Comparison of ENCODE assay signal across 27 mouse cellular contexts in genomic region chr17:29375871-29376270, GRCm38 (mm10). TPM values are rescaled to one million over a fixed set of nuclear protein-coding genes. Genes with fewer than 3 reads are reported as not detected.
A peak's percentile ranks its signal among the peaks of the same experiment; 100 is the strongest.
DNase-seq lines count a peak whose midpoint lies in the region; ATAC-seq and TF ChIP-seq lines count a peak whose summit lies in the region.
"Had no signal": no experiment of that assay in that cellular context is flagged by ENCODE, and none has a peak within 500 bp of the region (broad histone marks: within the 10 kb centered on the region; RNA-seq: fewer than 3 reads in every experiment).

No protein-coding gene starts in this region.

- H3K9ac ChIP-seq in embryonic facial prominence, embryonic 15.5 days, result no peak overlapping the region
- no peak overlapping the region for H3K9ac ChIP-seq in stomach, postnatal 0 days (ENCODE audit: low read length)
- H3K9ac ChIP-seq: embryonic facial prominence, embryonic 13.5 days; forebrain, embryonic 13.5 days; hindbrain, embryonic 13.5 days had no signal

- DNase-seq in embryonic facial prominence, embryonic 10.5 days (ENCODE audit: low spot score), result no peak
- peak; percentile 56 for DNase-seq in urinary bladder, postnatal 14 days (ENCODE audit: low spot score)
- no peak for DNase-seq in urinary bladder, adult 2 months (ENCODE audit: low spot score)
- DNase-seq in NIH3T3 (ENCODE audit: low read depth) (peak; percentile 25), adipocyte (ENCODE audit: low spot score) (no peak)
- no peak for DNase-seq in stomach, postnatal 0 days (ENCODE audit: low spot score)
- no peak for DNase-seq in gastrocnemius, postnatal 25 days
- DNase-seq: adrenal gland, postnatal 10 days; adrenal gland, postnatal 36 days; B cell, adult 2 months; cerebellum, adult 2 months; cerebellum, adult 9-11 months; cerebellum, postnatal 25 days; gastrocnemius, postnatal 10 days; heart, adult 11 months had no signal

- H3K4me2 ChIP-seq in embryonic facial prominence, embryonic 15.5 days (replicated peaks), result no peak overlapping the region
- H3K4me2 ChIP-seq in stomach, postnatal 0 days (replicated peaks; ENCODE audit: low read depth), result no peak overlapping the region
- H3K4me2 ChIP-seq: embryonic facial prominence, embryonic 13.5 days; forebrain, embryonic 13.5 days; heart, embryonic 11.5 days; hindbrain, embryonic 13.5 days had no signal

- H3K4me1 ChIP-seq in embryonic facial prominence, embryonic 15.5 days, result no peaks in the 10 kb centered on the region; the same call in 1 of the 2 replicates
- peaks cover 4% of the 10 kb centered on the region; the same call in 1 of the 2 replicates for H3K4me1 ChIP-seq in embryonic facial prominence, embryonic 10.5 days
- no peaks in the 10 kb centered on the region for H3K4me1 ChIP-seq in stomach, postnatal 0 days (replicated peaks; ENCODE audit: control insufficient read depth, insufficient read depth)
- H3K4me1 ChIP-seq: forebrain, embryonic 13.5 days; hindbrain, embryonic 13.5 days had no signal

- H3K4me3 ChIP-seq in embryonic facial prominence, embryonic 15.5 days (replicated peaks), result no peak overlapping the region
- no peak overlapping the region for H3K4me3 ChIP-seq in embryonic facial prominence, embryonic 10.5 days
- H3K4me3 ChIP-seq in stomach, postnatal 0 days (ENCODE audit: low read depth, low read length), result no peak overlapping the region
- H3K4me3 ChIP-seq: embryonic facial prominence, embryonic 13.5 days; forebrain, embryonic 10.5 days; forebrain, embryonic 13.5 days; hindbrain, embryonic 10.5 days; hindbrain, embryonic 13.5 days had no signal

- no peaks in the 10 kb centered on the region for H3K36me3 ChIP-seq in embryonic facial prominence, embryonic 15.5 days
- H3K36me3 ChIP-seq in embryonic facial prominence, embryonic 10.5 days (replicated peaks), result no peaks in the 10 kb centered on the region
- no peaks in the 10 kb centered on the region for H3K36me3 ChIP-seq in stomach, postnatal 0 days (ENCODE audit: control insufficient read depth, insufficient read depth, low read length)
- H3K36me3 ChIP-seq: embryonic facial prominence, embryonic 13.5 days; forebrain, embryonic 10.5 days; hindbrain, embryonic 10.5 days; hindbrain, embryonic 13.5 days had no signal

- no peaks in the 10 kb centered on the region for H3K9me3 ChIP-seq in embryonic facial prominence, embryonic 15.5 days (replicated peaks)
- H3K9me3 ChIP-seq in embryonic facial prominence, embryonic 10.5 days, result no peaks in the 10 kb centered on the region
- no peaks in the 10 kb centered on the region for H3K9me3 ChIP-seq in stomach, postnatal 0 days (ENCODE audit: control insufficient read depth, low read length)
- H3K9me3 ChIP-seq: embryonic facial prominence, embryonic 13.5 days; forebrain, embryonic 10.5 days; forebrain, embryonic 13.5 days; hindbrain, embryonic 10.5 days; hindbrain, embryonic 13.5 days had no signal

- TF ChIP-seq EP300 in stomach, postnatal 0 days (optimal IDR thresholded peaks at IDR 0.05), result no peak

- TF ChIP-seq CTCF in stomach, postnatal 0 days (IDR thresholded peaks at IDR 0.05; ENCODE audit: low read depth), result no peak

- WGBS in embryonic facial prominence, embryonic 15.5 days, result 58% methylated on average over 10 of the region's 10 CpGs
- 84% methylated on average over 10 of the region's 10 CpGs for WGBS in embryonic facial prominence, embryonic 10.5 days
- WGBS in stomach, postnatal 0 days, result 73% methylated on average over 10 of the region's 10 CpGs

- ATAC-seq in embryonic facial prominence, embryonic 15.5 days (ENCODE audit: insufficient number of reproducible peaks, low FRiP score, low TSS enrichment, low read depth), result no peak
- no peak for ATAC-seq in stomach, postnatal 0 days (ENCODE audit: low FRiP score, low TSS enrichment)
- ATAC-seq: activated CD4-positive, CD25-positive, alpha-beta regulatory T cell, adult 4 months; forebrain, embryonic 13.5 days; forebrain, embryonic 16.5 days; hindbrain, embryonic 16.5 days; inflammation-experienced regulatory T-cells, adult 6 months had no signal

- no peaks in the 10 kb centered on the region for H3K27me3 ChIP-seq in embryonic facial prominence, embryonic 15.5 days
- no peaks in the 10 kb centered on the region for H3K27me3 ChIP-seq in embryonic facial prominence, embryonic 10.5 days (replicated peaks; ENCODE audit: low read depth, poor library complexity, severe bottlenecking)
- no peaks in the 10 kb centered on the region for H3K27me3 ChIP-seq in stomach, postnatal 0 days (ENCODE audit: control insufficient read depth, insufficient read depth, low read length)
- H3K27me3 ChIP-seq: CH12.LX; embryonic facial prominence, embryonic 13.5 days; forebrain, embryonic 13.5 days; hindbrain, embryonic 13.5 days had no signal

- H3K27ac ChIP-seq in embryonic facial prominence, embryonic 15.5 days (replicated peaks), result 0 out of 2 replicates have a peak overlapping the region, but pooled peaks have one; percentile 31
- H3K27ac ChIP-seq in embryonic facial prominence, embryonic 10.5 days (replicated peaks), result no peak overlapping the region
- H3K27ac ChIP-seq in stomach, postnatal 0 days (replicated peaks), result 0 out of 2 replicates have a peak overlapping the region, but pooled peaks have one; percentile 14
- H3K27ac ChIP-seq: embryonic facial prominence, embryonic 13.5 days; forebrain, embryonic 10.5 days; forebrain, embryonic 13.5 days; hindbrain, embryonic 10.5 days; hindbrain, embryonic 13.5 days had no signal

RNA-seq across cellular contexts. Expression of gene Fgd2, which starts 15.2 kb away (rescaled TPM):
- polyA plus RNA-seq in embryonic facial prominence, embryonic 15.5 days (2015; fragmentation: Nextera tagmentation; extraction: Ambion mirVana), result 14.5 and 15.3 TPM in 2 replicates
- 10.2 and 12.3 TPM in 2 replicates for polyA plus RNA-seq in embryonic facial prominence, embryonic 10.5 days (2016; fragmentation: Nextera tagmentation; extraction: Ambion mirVana)
- 19.0 and 26.4 TPM in 2 replicates for polyA plus RNA-seq in urinary bladder, adult 2 months (2012; rRNA removed)
- 5.9 and 8.2 TPM in 2 replicates for polyA plus RNA-seq in stomach, postnatal 0 days (2015; fragmentation: Nextera tagmentation; extraction: Ambion mirVana)
- total RNA-seq in gastrocnemius, postnatal 25 days (2021), result 1 to 10 TPM; 1.2 to 1.6 TPM

RNA-seq across cellular contexts. Expression of gene Mtch1, which starts 28.1 kb away (rescaled TPM):
- polyA plus RNA-seq in embryonic facial prominence, embryonic 15.5 days (2015; fragmentation: Nextera tagmentation; extraction: Ambion mirVana), result 337 and 355 TPM in 2 replicates
- 278 and 280 TPM in 2 replicates for polyA plus RNA-seq in embryonic facial prominence, embryonic 10.5 days (2016; fragmentation: Nextera tagmentation; extraction: Ambion mirVana)
- polyA plus RNA-seq in urinary bladder, adult 2 months (2012; rRNA removed), result 263 and 279 TPM in 2 replicates
- 189 and 201 TPM in 2 replicates for polyA plus RNA-seq in stomach, postnatal 0 days (2015; fragmentation: Nextera tagmentation; extraction: Ambion mirVana)
- total RNA-seq in gastrocnemius, postnatal 25 days (2021), result 100 to 1,000 TPM; 104 to 106 TPM

RNA-seq across cellular contexts. Expression of gene Pi16, which starts 58.4 kb away (rescaled TPM):
- polyA plus RNA-seq in embryonic facial prominence, embryonic 15.5 days (2015; fragmentation: Nextera tagmentation; extraction: Ambion mirVana), result 2.7 and 2.8 TPM in 2 replicates
- 0.65 and 0.91 TPM in 2 replicates for polyA plus RNA-seq in embryonic facial prominence, embryonic 10.5 days (2016; fragmentation: Nextera tagmentation; extraction: Ambion mirVana)
- polyA plus RNA-seq in urinary bladder, adult 2 months (2012; rRNA removed), result 405 and 508 TPM in 2 replicates
- 1.3 TPM in 2 replicates for polyA plus RNA-seq in stomach, postnatal 0 days (2015; fragmentation: Nextera tagmentation; extraction: Ambion mirVana)
- 10 to 100 TPM; 27.9 to 47.2 TPM for total RNA-seq in gastrocnemius, postnatal 25 days (2021)

Comparison
In these comparisons a context has a peak if more than half of its experiments do, and no peak if none do; other contexts are left out.
1. DNase-seq: peak in urinary bladder, postnatal 14 days (single experiment) and NIH3T3 (single experiment); none in embryonic facial prominence, embryonic 10.5 days (single experiment), urinary bladder, adult 2 months (single experiment), stomach, postnatal 0 days (single experiment), adipocyte (single experiment) and gastrocnemius, postnatal 25 days (single experiment).
2. RNA of gene Pi16, which starts 58.4 kb away (polyA plus RNA-seq): 405 to 508 TPM in urinary bladder, adult 2 months; 2.7 to 2.8 TPM in embryonic facial prominence, embryonic 15.5 days, 1.3 TPM in stomach, postnatal 0 days and 0.65 to 0.91 TPM in embryonic facial prominence, embryonic 10.5 days; every median in the first group is over 100 times any median in the second.